Mouse (Mus musculus) forebrain, postnatal 0 days (tissue): Measurements from ENCODE around the gene Tmem98. TPM values are rescaled to one million over a fixed set of nuclear protein-coding genes. Genes with fewer than 3 reads are reported as not detected.

Experiments
- ATAC-seq: fragments of 200-750 bp; cut with Nextera tagmentation; 2 replicates; pipeline ENCODE4 v1.8.0; 2017; ENCODE audit warnings: mild to moderate bottlenecking, moderate library complexity
- DNase-seq: peaks from one replicate; pipeline ENCODE4 v3.0.0-alpha.2; 2015
- H3K27ac ChIP-seq: fragments of 300-500 bp; sonication (generic); 2 replicates; pipeline ENCODE4 v1.5.1; 2014; ENCODE audit warnings: low read depth, mild to moderate bottlenecking, antibody characterized with exemption, low read length, moderate library complexity, mixed read lengths
- H3K27me3 ChIP-seq: fragments of 300-500 bp; sonication (generic); 2 replicates; pipeline ENCODE4 v1.6.1; 2014; ENCODE audit warnings: mild to moderate bottlenecking, low read length, mixed read lengths; ENCODE audit not compliant: insufficient read depth
- H3K36me3 ChIP-seq: fragments of 300-500 bp; sonication (generic); 2 replicates; pipeline ENCODE4 v1.6.1; 2014; ENCODE audit warnings: mild to moderate bottlenecking, moderate library complexity; ENCODE audit not compliant: insufficient read depth
- H3K4me1 ChIP-seq: fragments of 300-500 bp; sonication (generic); 2 replicates; pipeline ENCODE4 v1.6.1; 2014; ENCODE audit warnings: antibody characterized with exemption; ENCODE audit not compliant: insufficient read depth
- H3K4me2 ChIP-seq: fragments of 300-500 bp; sonication (generic); 2 replicates; pipeline ENCODE4 v1.6.1; 2014; ENCODE audit warnings: low read depth, mild to moderate bottlenecking, moderate library complexity
- H3K4me3 ChIP-seq: fragments of 300-500 bp; sonication (generic); 2 replicates; pipeline ENCODE4 v1.5.1; 2014; ENCODE audit warnings: low read depth, low read length, mixed read lengths
- H3K9ac ChIP-seq: fragments of 300-500 bp; sonication (generic); 2 replicates; pipeline ENCODE4 v1.6.1; 2014; ENCODE audit warnings: mild to moderate bottlenecking
- H3K9me3 ChIP-seq: fragments of 300-500 bp; sonication (generic); 2 replicates; pipeline ENCODE4 v1.6.1; 2016; ENCODE audit warnings: low read length
- CTCF ChIP-seq: sonication (generic); IDR thresholded peaks from 2 replicates; pipeline ENCODE4 v1.5.1; 2016; ENCODE audit warnings: antibody characterized with exemption, control low read depth, low read depth
- WGBS: fragments of 180-500 bp; shearing (Covaris S2); extraction: QIAGEN DNeasy Blood & Tissue Kit; methylation state at CpG from one replicate; pipeline ENCODE4 v1.1.7; 2014; 5-methylcytosine and 5-hydroxymethylcytosine counted together
- polyA plus RNA-seq: library from polyadenylated mRNA; unstranded; fragments of >200 nt; fragmentation: Nextera tagmentation; extraction: Ambion mirVana; gene quantifications from 2 replicates; pipeline ENCODE4 v1.2.1, GENCODE M21; 2015
- total RNA-seq: library from RNA; depleted of rRNA; stranded (reverse); fragments of >200 nt; gene quantifications from 2 replicates; pipeline ENCODE4 v1.2.3, GENCODE M21; 2014; rRNA removed

Tmem98 gene
- total and polyA plus RNA-seq, 2 experiments from 2014 or later: 18.3 to 20.5 TPM

GRCm38 (mm10) chr11:80868039-80868438 is 58.1 kb downstream of the Tmem98 start:
- WGBS: 86% methylated on average over 1 of the region's 1 CpGs
- TF ChIP-seq CTCF: no peak
- DNase-seq: no peak

More at GRCm38 (mm10) chr11:80868039-80868438, 58.1 kb downstream of the Tmem98 start:
- Histone ChIP-seq H3K9me3 (no peaks in the 10 kb centered on the region), H3K4me1 (no peaks in the 10 kb centered on the region), H3K9ac (no peak overlapping the region), H3K4me2 (no peak overlapping the region), H3K27ac (no peak overlapping the region), H3K4me3 (no peak overlapping the region), H3K36me3 (no peaks in the 10 kb centered on the region), H3K27me3 (no peaks in the 10 kb centered on the region)
- ATAC-seq: no peak

Other genes starting within 250 kb of the Tmem98 start
- 1.7 and 3.4 TPM in 2 replicates for gene Myo1d, start 30.1 kb upstream of the Tmem98 start, total RNA-seq
- gene Myo1d, start 30.1 kb upstream of the Tmem98 start, polyA plus RNA-seq: 0.88 and 1.2 TPM in 2 replicates
- not detected in 2 replicates for gene Spaca3, start 48.2 kb downstream of the Tmem98 start, total RNA-seq
- gene Spaca3, start 48.2 kb downstream of the Tmem98 start, polyA plus RNA-seq: not detected in 2 replicates